Mouse (Mus musculus) limb, embryonic 10.5 days (tissue): ENCODE measurements around the gene 4930404H24Rik. TPM values are rescaled to one million over a fixed set of nuclear protein-coding genes. Genes with fewer than 3 reads are reported as not detected.

Source experiments
- DNase-seq: peaks from one replicate; pipeline ENCODE4 v3.0.0-alpha.2; 2017; ENCODE audit warnings: low spot score
- H3K27ac ChIP-seq: fragments of 300-500 bp; sonication (generic); 2 replicates; pipeline ENCODE4 v1.5.1; 2016; ENCODE audit warnings: mild to moderate bottlenecking
- H3K27me3 ChIP-seq: fragments of 300-500 bp; sonication (generic); 2 replicates; pipeline ENCODE4 v1.6.1; 2016; ENCODE audit warnings: low read depth, mild to moderate bottlenecking; ENCODE audit not compliant: poor library complexity, severe bottlenecking
- H3K36me3 ChIP-seq: fragments of 300-500 bp; sonication (generic); 2 replicates; pipeline ENCODE4 v1.6.1; 2016; ENCODE audit warnings: mild to moderate bottlenecking, moderate library complexity
- H3K4me1 ChIP-seq: fragments of 300-500 bp; sonication (generic); 2 replicates; pipeline ENCODE4 v1.6.1; 2016
- H3K4me3 ChIP-seq: fragments of 300-500 bp; sonication (generic); 2 replicates; pipeline ENCODE4 v1.5.1; 2016; ENCODE audit warnings: mild to moderate bottlenecking, moderate library complexity
- H3K9me3 ChIP-seq: fragments of 300-500 bp; sonication (generic); replicated peaks from 2 replicates; pipeline ENCODE4 v1.6.1; 2016; ENCODE audit warnings: mild to moderate bottlenecking
- WGBS: fragments of 180-500 bp; shearing (Covaris S2); methylation state at CpG from one replicate; pipeline ENCODE4 v1.1.7; 2016; 5-methylcytosine and 5-hydroxymethylcytosine counted together
- polyA plus RNA-seq: library from polyadenylated mRNA; unstranded; fragments of >200 nt; fragmentation: Nextera tagmentation; extraction: Ambion mirVana; gene quantifications from 2 replicates; pipeline ENCODE4 v1.2.1, GENCODE M21; 2016

4930404H24Rik gene
- not detected in 2 replicates for polyA plus RNA-seq

- Histone ChIP-seq H3K4me1 (peaks cover 62% of the 10 kb centered on the region), H3K36me3 (no peaks in the 10 kb centered on the region), H3K27ac (peak within 1 kb of the TSS; percentile 74), H3K4me3 (peak within 1 kb of the TSS; percentile 72), H3K9me3 (no peaks in the 10 kb centered on the region), H3K27me3 (peaks cover 52% of the 10 kb centered on the region)
- WGBS = under 1% methylated on average over 60 of the region's 83 CpGs
- DNase-seq = peak; percentile 82
These were observed at the start of gene 4930404H24Rik for GRCm38 (mm10) chr2:153492573-153493392. TSS of gene 4930404H24Rik (plus strand) at chr2:153492790.

DNA sequence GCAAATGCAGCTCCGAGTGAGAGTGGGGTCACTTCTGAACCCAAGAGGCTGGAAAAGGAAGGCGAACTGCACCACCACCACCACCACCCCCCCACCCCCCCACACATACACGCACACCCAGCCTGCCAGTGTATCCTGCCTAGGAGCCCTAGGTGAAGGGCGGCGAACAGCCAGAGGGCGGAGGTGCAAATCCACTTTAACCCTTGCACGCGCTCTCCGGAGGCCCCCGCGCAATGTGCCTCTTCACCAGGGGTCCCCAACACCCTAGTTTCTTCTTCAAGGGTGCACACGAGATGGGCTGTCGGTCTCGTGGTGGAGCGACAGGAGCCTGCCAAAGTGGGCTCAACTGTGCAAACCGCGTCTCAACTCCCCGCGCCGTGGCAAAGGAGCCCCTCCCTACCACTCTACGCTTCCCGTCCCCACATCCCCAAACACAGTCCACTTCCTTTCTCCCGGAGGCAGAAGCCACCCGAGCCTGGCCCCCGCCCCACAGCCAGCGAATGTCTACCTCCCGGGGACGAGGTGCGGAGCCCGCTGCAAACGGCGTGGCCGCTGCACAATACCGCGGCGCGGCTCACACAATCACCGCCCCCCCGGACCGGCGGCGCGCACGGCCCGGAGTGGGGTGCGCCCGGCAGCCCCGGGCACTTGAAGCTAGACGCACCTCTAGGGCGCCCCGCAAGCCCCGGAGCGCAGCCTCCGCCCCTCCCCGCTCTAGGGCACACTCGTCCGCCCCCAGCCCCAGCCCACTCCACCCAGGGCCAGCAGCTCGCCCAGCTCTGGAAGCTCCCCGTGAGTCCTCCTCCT lies 49.0 kb upstream of the 4930404H24Rik start:
- Histone ChIP-seq H3K9me3 (no peaks in the 10 kb centered on the region), H3K36me3 (no peaks in the 10 kb centered on the region), H3K27ac (peak overlapping the region; percentile 94), H3K4me3 (peak overlapping the region; percentile 77), H3K4me1 (peaks cover 78% of the 10 kb centered on the region), H3K27me3 (no peaks in the 10 kb centered on the region)
- WGBS = under 1% methylated on average over 58 of the region's 59 CpGs
- peak; percentile 72 for DNase-seq

GRCm38 (mm10) chr2:153444254-153445136 lies 48.1 kb upstream of the 4930404H24Rik start:
- Histone ChIP-seq H3K4me3 (peak overlapping the region; percentile 77), H3K36me3 (no peaks in the 10 kb centered on the region), H3K27ac (peak overlapping the region; percentile 94), H3K4me1 (peaks cover 73% of the 10 kb centered on the region), H3K9me3 (no peaks in the 10 kb centered on the region), H3K27me3 (no peaks in the 10 kb centered on the region)
- DNase-seq = peak; percentile 86
- WGBS = under 1% methylated on average over 37 of the region's 64 CpGs

- no peaks in the 10 kb centered on the region for H3K27me3 ChIP-seq
- WGBS = under 1% methylated on average over 59 of the region's 59 CpGs
- no peaks in the 10 kb centered on the region for H3K9me3 ChIP-seq
- H3K4me3 ChIP-seq = peak overlapping the region; percentile 77
- peaks cover 75% of the 10 kb centered on the region for H3K4me1 ChIP-seq
- peak; percentile 76 for DNase-seq
- H3K36me3 ChIP-seq = no peaks in the 10 kb centered on the region
- H3K27ac ChIP-seq = peak overlapping the region; percentile 94
These were observed 47.2 kb upstream of the 4930404H24Rik start for GRCm38 (mm10) chr2:153445137-153446016.

GRCm38 (mm10) chr2:153446017-153446408 lies 46.6 kb upstream of the 4930404H24Rik start:
- H3K27me3 ChIP-seq = no peaks in the 10 kb centered on the region
- H3K4me3 ChIP-seq = peak overlapping the region; percentile 77
- no peaks in the 10 kb centered on the region for H3K36me3 ChIP-seq
- no peaks in the 10 kb centered on the region for H3K9me3 ChIP-seq
- peak overlapping the region; percentile 94 for H3K27ac ChIP-seq
- H3K4me1 ChIP-seq = peaks cover 71% of the 10 kb centered on the region
- DNase-seq = no peak
- 0% methylated on average over 8 of the region's 8 CpGs for WGBS

- Histone ChIP-seq H3K4me3 (no peak overlapping the region; the same call in 1 of the 2 replicates), H3K4me1 (peaks cover 66% of the 10 kb centered on the region)
- WGBS = 13% methylated on average over 4 of the region's 4 CpGs
These were observed 46.1 kb upstream of the 4930404H24Rik start for GRCm38 (mm10) chr2:153446476-153446875.

DNA sequence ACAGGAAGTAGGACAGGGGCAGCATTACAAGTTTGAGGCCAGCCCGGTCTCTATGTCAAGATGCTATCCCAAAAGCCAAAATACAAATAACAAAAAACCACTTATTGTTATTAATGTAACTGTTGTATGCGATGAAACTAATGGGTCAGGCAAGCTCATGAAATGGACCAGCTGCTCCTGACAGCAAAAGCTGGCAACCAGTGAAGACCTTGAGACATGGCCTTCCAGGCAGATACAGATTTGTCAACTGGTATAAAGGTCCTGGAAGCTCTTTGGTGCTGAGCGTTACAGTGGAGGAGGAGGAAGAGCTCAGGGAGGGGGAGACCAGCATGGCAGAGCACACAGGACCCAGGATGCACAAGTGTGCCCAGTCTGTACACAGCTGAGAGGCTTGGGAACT lies 44.9 kb upstream of the 4930404H24Rik start:
- H3K27me3 ChIP-seq = no peaks in the 10 kb centered on the region
- H3K4me1 ChIP-seq = peaks cover 54% of the 10 kb centered on the region
- no peak overlapping the region for H3K4me3 ChIP-seq
- 85% methylated on average over 3 of the region's 3 CpGs for WGBS
- H3K9me3 ChIP-seq = no peaks in the 10 kb centered on the region
- no peak for DNase-seq
- H3K27ac ChIP-seq = no peak overlapping the region
- H3K36me3 ChIP-seq = no peaks in the 10 kb centered on the region

More at GRCm38 (mm10) chr2:153446476-153446875, 46.1 kb upstream of the 4930404H24Rik start:
- Histone ChIP-seq H3K27me3 (no peaks in the 10 kb centered on the region), H3K27ac (peak overlapping the region; percentile 94; the same call in 1 of the 2 replicates), H3K36me3 (no peaks in the 10 kb centered on the region), H3K9me3 (no peaks in the 10 kb centered on the region)
- no peak for DNase-seq

GRCm38 (mm10) chr2:153448519-153448918 lies 44.1 kb upstream of the 4930404H24Rik start:
- no peak for DNase-seq
- WGBS = 86% methylated on average over 6 of the region's 6 CpGs
- H3K9me3 ChIP-seq = no peaks in the 10 kb centered on the region
- no peaks in the 10 kb centered on the region for H3K27me3 ChIP-seq
- H3K36me3 ChIP-seq = no peaks in the 10 kb centered on the region
- H3K4me3 ChIP-seq = no peak overlapping the region
- no peak overlapping the region for H3K27ac ChIP-seq
- peaks cover 46% of the 10 kb centered on the region for H3K4me1 ChIP-seq

- Histone ChIP-seq H3K4me1 (peaks cover 62% of the 10 kb centered on the region), H3K9me3 (no peaks in the 10 kb centered on the region), H3K27me3 (no peaks in the 10 kb centered on the region), H3K27ac (peak overlapping the region; percentile 44; the same call in 1 of the 2 replicates), H3K36me3 (no peaks in the 10 kb centered on the region), H3K4me3 (no peak overlapping the region)
- DNase-seq = no peak
- 75% methylated on average over 12 of the region's 12 CpGs for WGBS
These were observed 38.4 kb upstream of the 4930404H24Rik start for GRCm38 (mm10) chr2:153453961-153454759.

GRCm38 (mm10) chr2:153454841-153455506 lies 37.6 kb upstream of the 4930404H24Rik start:
- Histone ChIP-seq H3K9me3 (no peaks in the 10 kb centered on the region), H3K27ac (peak overlapping the region; percentile 44; the same call in 1 of the 2 replicates), H3K36me3 (no peaks in the 10 kb centered on the region), H3K4me3 (no peak overlapping the region), H3K27me3 (no peaks in the 10 kb centered on the region), H3K4me1 (peaks cover 59% of the 10 kb centered on the region)
- no peak for DNase-seq
- 60% methylated on average over 9 of the region's 9 CpGs for WGBS
